Mouse (Mus musculus) hindbrain, embryonic 14.5 days (tissue): ENCODE results near the gene Phgdh. TPM values are rescaled to one million over a fixed set of nuclear protein-coding genes. Genes with fewer than 3 reads are reported as not detected.

Experiments used
- polyA plus RNA-seq: library from polyadenylated mRNA; unstranded; fragments of >200 nt; fragmentation: Nextera tagmentation; extraction: Ambion mirVana; gene quantifications from 2 replicates; pipeline ENCODE4 v1.2.1, GENCODE M21; 2014

The Phgdh gene
- polyA plus RNA-seq, 1 experiment from 2014 or later = 160 TPM

Other genes with a start within 250 kb of the Phgdh start
- not detected in 2 replicates for gene Adam30, start 179.4 kb downstream of the Phgdh start, polyA plus RNA-seq
- gene Reg4, start 117.8 kb downstream of the Phgdh start, polyA plus RNA-seq = not detected in 2 replicates
- gene Hmgcs2, start 59.6 kb downstream of the Phgdh start, polyA plus RNA-seq = 24.6 and 26.8 TPM in 2 replicates
- gene Zfp697, start 42.5 kb upstream of the Phgdh start, polyA plus RNA-seq = 20.6 and 21.5 TPM in 2 replicates
- 0.12 TPM in 2 replicates for gene Gm4450, start 117.1 kb upstream of the Phgdh start, polyA plus RNA-seq
- gene Hsd3b4, start 170.5 kb upstream of the Phgdh start, polyA plus RNA-seq = not detected in 2 replicates
- 0.23 TPM in 1 of 2 replicates, not detected in the other for gene Gm10681, start 248.8 kb upstream of the Phgdh start, polyA plus RNA-seq